In genomic region chr5:29456895-29457656, GRCm38 (mm10) we compare ENCODE assay signal across 24 mouse cellular contexts. TPM values are rescaled to one million over a fixed set of nuclear protein-coding genes. Genes with fewer than 3 reads are reported as not detected.
"Had no signal": no experiment of that assay in that cellular context is flagged by ENCODE, and none has a peak within 500 bp of the region (broad histone marks: within the 10 kb centered on the region; RNA-seq: fewer than 3 reads in every experiment).

No protein-coding gene starts in this region.

- H3K4me2 ChIP-seq: kidney, embryonic 15.5 days; liver, embryonic 11.5 days; liver, embryonic 15.5 days; midbrain, embryonic 11.5 days; midbrain, embryonic 15.5 days; neural tube, embryonic 13.5 days had no signal

- H3K4me3 ChIP-seq: kidney, embryonic 15.5 days; liver, embryonic 15.5 days; megakaryocyte, embryonic 14.5 days; midbrain, embryonic 15.5 days; neural tube, embryonic 13.5 days had no signal

- H3K27ac ChIP-seq: kidney, embryonic 15.5 days; liver, embryonic 15.5 days; macrophage; midbrain, embryonic 15.5 days; neural tube, embryonic 13.5 days; stomach, postnatal 0 days had no signal

- DNase-seq: kidney, adult 2 months; kidney, postnatal 14 days; left cerebral cortex, postnatal 4 days; lung, adult 2 months; right cerebral cortex, adult 18-20 months; right cerebral cortex, postnatal 25 days; thymus, adult 18-20 months; thymus, postnatal 25 days had no signal

- H3K9me3 ChIP-seq: kidney, embryonic 15.5 days; liver, embryonic 15.5 days; megakaryocyte, embryonic 14.5 days; midbrain, embryonic 15.5 days; neural tube, embryonic 13.5 days had no signal

- H3K9ac ChIP-seq: kidney, embryonic 15.5 days; liver, embryonic 15.5 days; midbrain, embryonic 15.5 days; neural tube, embryonic 13.5 days had no signal

- H3K4me1 ChIP-seq: kidney, embryonic 15.5 days; liver, embryonic 15.5 days; megakaryocyte, embryonic 14.5 days; midbrain, embryonic 15.5 days; neural tube, embryonic 13.5 days had no signal

- ATAC-seq: intestine, embryonic 16.5 days; lung, postnatal 0 days; midbrain, embryonic 15.5 days had no signal

- H3K27me3 ChIP-seq: kidney, embryonic 15.5 days; liver, embryonic 15.5 days; midbrain, embryonic 15.5 days; neural tube, embryonic 13.5 days had no signal

RNA-seq across cellular contexts. Expression of gene Mnx1, which starts 21.2 kb away (rescaled TPM):
- total RNA-seq: layer of hippocampus, postnatal 14 days; left cerebral cortex, adult 18-20 months; left cerebral cortex, postnatal 10 days; left cerebral cortex, postnatal 4 days; monocyte, adult 5-6 weeks had no signal
- polyA plus RNA-seq: kidney, adult 2 months; kidney, embryonic 15.5 days; liver, embryonic 15.5 days; lung, adult 2 months; lung, postnatal 0 days; macrophage; midbrain, embryonic 11.5 days; midbrain, embryonic 15.5 days; urinary bladder, adult 2 months had no signal
